ENCODE assay signal across 9 mouse cellular contexts in the genomic region with DNA sequence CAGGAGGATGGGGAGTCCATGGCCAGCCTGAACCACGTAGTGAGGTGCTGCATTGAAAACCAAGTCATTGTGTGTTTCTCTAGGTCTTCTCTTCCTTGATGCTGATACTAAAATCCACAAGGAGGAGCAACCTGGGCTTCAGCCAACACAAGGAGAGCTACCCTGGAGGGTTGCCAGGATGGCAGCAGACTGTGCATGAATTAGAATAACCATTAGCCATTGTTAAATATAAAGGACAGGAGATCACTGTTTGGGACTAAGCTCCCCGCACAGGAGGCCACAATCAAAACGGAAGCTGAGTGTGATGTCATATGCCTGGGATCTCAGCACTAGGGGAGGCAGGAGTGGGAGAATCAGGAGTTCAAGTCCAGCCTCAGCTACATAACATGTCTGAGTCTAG. TPM values are rescaled to one million over a fixed set of nuclear protein-coding genes. Genes with fewer than 3 reads are reported as not detected.
A peak's percentile ranks its signal among the peaks of the same experiment; 100 is the strongest.
DNase-seq lines count a peak whose midpoint lies in the region; ATAC-seq lines count a peak whose summit lies in the region.
"Had no signal": no experiment of that assay in that cellular context is flagged by ENCODE, and none has a peak within 500 bp of the region (broad histone marks: within the 10 kb centered on the region; RNA-seq: fewer than 3 reads in every experiment).

No protein-coding gene starts in this region.

- H3K4me3 ChIP-seq in neural tube, embryonic 13.5 days: no peak overlapping the region
- no peak overlapping the region for H3K4me3 ChIP-seq in forebrain, embryonic 16.5 days (replicated peaks; ENCODE audit: low read length)
- H3K4me3 ChIP-seq: megakaryocyte, embryonic 14.5 days had no signal

- H3K27ac ChIP-seq in neural tube, embryonic 13.5 days (replicated peaks): no peak overlapping the region
- H3K27ac ChIP-seq in forebrain, embryonic 16.5 days (ENCODE audit: low read length): peak overlapping the region; percentile 66

- H3K4me2 ChIP-seq in neural tube, embryonic 13.5 days: no peak overlapping the region
- H3K4me2 ChIP-seq in forebrain, embryonic 16.5 days (ENCODE audit: low read length): no peak overlapping the region

- peak; percentile 59 for ATAC-seq in neural tube, embryonic 13.5 days (ENCODE audit: low read depth)
- ATAC-seq in forebrain, embryonic 16.5 days: peak; percentile 63; the same call in 1 of the 2 replicates

- H3K9me3 ChIP-seq in neural tube, embryonic 13.5 days: no peaks in the 10 kb centered on the region
- H3K9me3 ChIP-seq in forebrain, embryonic 16.5 days (ENCODE audit: control insufficient read depth, low read length): no peaks in the 10 kb centered on the region
- H3K9me3 ChIP-seq: megakaryocyte, embryonic 14.5 days had no signal

- H3K36me3 ChIP-seq in neural tube, embryonic 13.5 days: no peaks in the 10 kb centered on the region
- H3K36me3 ChIP-seq in forebrain, embryonic 16.5 days (ENCODE audit: control insufficient read depth, insufficient read depth): no peaks in the 10 kb centered on the region

- peaks cover 13% of the 10 kb centered on the region for H3K4me1 ChIP-seq in neural tube, embryonic 13.5 days (replicated peaks)
- peaks cover 12% of the 10 kb centered on the region for H3K4me1 ChIP-seq in forebrain, embryonic 16.5 days (replicated peaks; ENCODE audit: control insufficient read depth, insufficient read depth, low read length)

- no peaks in the 10 kb centered on the region for H3K27me3 ChIP-seq in neural tube, embryonic 13.5 days
- H3K27me3 ChIP-seq in forebrain, embryonic 16.5 days (replicated peaks; ENCODE audit: control insufficient read depth, insufficient read depth, low read length): no peaks in the 10 kb centered on the region
- H3K27me3 ChIP-seq: megakaryocyte, embryonic 14.5 days had no signal

- WGBS in neural tube, embryonic 13.5 days: 12% methylated on average over 3 of the region's 3 CpGs
- WGBS in forebrain, embryonic 16.5 days: 5% methylated on average over 3 of the region's 3 CpGs

- H3K9ac ChIP-seq in neural tube, embryonic 13.5 days: no peak overlapping the region
- H3K9ac ChIP-seq in forebrain, embryonic 16.5 days (replicated peaks; ENCODE audit: low read depth, low read length): no peak overlapping the region

- peak; percentile 49 for DNase-seq in adrenal gland, adult 2 months
- no peak for DNase-seq in adrenal gland, postnatal 4 days (ENCODE audit: low spot score in 2 of 2)
- no peak for DNase-seq in neural tube, embryonic 10.5 days (ENCODE audit: extremely low spot score, low spot score)
- peak; percentile 70 for DNase-seq in lung, postnatal 14 days
- no peak for DNase-seq in left cerebral cortex, adult 11 months (ENCODE audit: low spot score)
- DNase-seq in T-cell, adult 2 months (ENCODE audit: low spot score): no peak

RNA-seq across cellular contexts. Expression of a gene that starts 13.2 kb away (rescaled TPM):
- 10 to 100 TPM; 15.6 to 20.7 TPM for total RNA-seq in adrenal gland, adult 2 months (2021)
- polyA plus RNA-seq in adrenal gland, adult 2 months (2012; rRNA removed): 1.4 and 2.0 TPM in 2 replicates
- total RNA-seq in adrenal gland, postnatal 4 days (2021): 10 to 100 TPM in 1 of 2 experiments, 1 to 10 TPM in 1; 9.4 to 10.2 TPM
- polyA plus RNA-seq in neural tube, embryonic 13.5 days (2015; fragmentation: Nextera tagmentation; extraction: Ambion mirVana): 2.1 and 3.5 TPM in 2 replicates
- 3.2 and 3.9 TPM in 2 replicates for polyA plus RNA-seq in forebrain, embryonic 16.5 days (2015; fragmentation: Nextera tagmentation; extraction: Ambion mirVana)

Comparison
In these comparisons a context has a peak if more than half of its experiments do, and no peak if none do; other contexts are left out.
1. DNase-seq: peak in adrenal gland, adult 2 months (single experiment) and lung, postnatal 14 days (single experiment); none in adrenal gland, postnatal 4 days (0 of 2), neural tube, embryonic 10.5 days (single experiment), left cerebral cortex, adult 11 months (single experiment) and T-cell, adult 2 months (single experiment).